Mouse (Mus musculus): ENCODE data around the gene Hapln4. TPM values are rescaled to one million over a fixed set of nuclear protein-coding genes. Genes with fewer than 3 reads are reported as not detected.
A peak's percentile ranks its signal among the peaks of the same experiment; 100 is the strongest.

Gene Hapln4
- polyA plus RNA-seq, 1 experiment, result 0.31 TPM

- Histone ChIP-seq H3K27me3 (ENCODE audit: control insufficient read depth, insufficient read depth, low read length) (no peaks in the 10 kb centered on the region), H3K4me1 (ENCODE audit: control insufficient read depth, insufficient read depth, low read length) (peaks cover 4% of the 10 kb centered on the region), H3K36me3 (ENCODE audit: control insufficient read depth, insufficient read depth, low read length) (no peaks in the 10 kb centered on the region), H3K27ac (ENCODE audit: control insufficient read depth, insufficient read depth, low read depth, low read length) (peak overlapping the region; percentile 75), H3K4me3 (ENCODE audit: control insufficient read depth, low read depth, low read length) (peak overlapping the region; percentile 98)
- TF ChIP-seq POLR2A (IDR thresholded peaks at IDR 0.05; ENCODE audit: control insufficient read depth, low read depth, low read length), result no peak
- TF ChIP-seq CTCF (IDR thresholded peaks at IDR 0.05; ENCODE audit: control insufficient read depth, insufficient read depth, insufficient replicate concordance, low read depth, low read length), result no peak
These were observed 56.7 kb downstream of the Hapln4 start for GRCm38 (mm10) chr8:70139981-70140380.

Other genes with a start within 250 kb of the Hapln4 start
- 0.36 and 0.51 TPM in 2 replicates for gene Cilp2, start 195.8 kb upstream of the Hapln4 start, polyA plus RNA-seq (2012; rRNA removed)
- gene Tssk6, start 181.3 kb upstream of the Hapln4 start, polyA plus RNA-seq (2012; rRNA removed), result 844 and 936 TPM in 2 replicates
- gene Ndufa13, start 180.9 kb upstream of the Hapln4 start, polyA plus RNA-seq (2012; rRNA removed), result 122 and 131 TPM in 2 replicates
- gene Yjefn3, start 180.7 kb upstream of the Hapln4 start, polyA plus RNA-seq (2012; rRNA removed), result 0.95 TPM in 2 replicates
- gene Gatad2a, start 87.1 kb upstream of the Hapln4 start, polyA plus RNA-seq (2012; rRNA removed), result 80.8 and 84.9 TPM in 2 replicates
- gene Mau2, start 40.7 kb upstream of the Hapln4 start, polyA plus RNA-seq (2012; rRNA removed), result 46.0 and 52.7 TPM in 2 replicates
- 32.5 and 34.5 TPM in 2 replicates for gene Sugp1, start 40.6 kb upstream of the Hapln4 start, polyA plus RNA-seq (2012; rRNA removed)
- 11.0 and 14.1 TPM in 2 replicates for gene Tm6sf2, start 10.5 kb upstream of the Hapln4 start, polyA plus RNA-seq (2012; rRNA removed)
- gene Ncan, start 37.4 kb downstream of the Hapln4 start, polyA plus RNA-seq (2012; rRNA removed), result 7.3 and 8.9 TPM in 2 replicates
- 3.8 and 4.8 TPM in 2 replicates for gene Nr2c2ap, start 47.9 kb downstream of the Hapln4 start, polyA plus RNA-seq (2012; rRNA removed)
- 19.1 TPM in 2 replicates for gene Rfxank, start 55.7 kb downstream of the Hapln4 start, polyA plus RNA-seq (2012; rRNA removed)
- gene Borcs8, start 56.0 kb downstream of the Hapln4 start, polyA plus RNA-seq (2012; rRNA removed), result 104 and 117 TPM in 2 replicates
- gene Mef2b, start 56.3 kb downstream of the Hapln4 start, polyA plus RNA-seq (2012; rRNA removed), result 2.6 and 3.7 TPM in 2 replicates
- gene Tmem161a, start 88.9 kb downstream of the Hapln4 start, polyA plus RNA-seq (2012; rRNA removed), result 13.4 and 17.7 TPM in 2 replicates
- gene Slc25a42, start 128.8 kb downstream of the Hapln4 start, polyA plus RNA-seq (2012; rRNA removed), result 11.8 and 12.3 TPM in 2 replicates
- 206 and 208 TPM in 2 replicates for gene Sugp2, start 150.8 kb downstream of the Hapln4 start, polyA plus RNA-seq (2012; rRNA removed)
- 5.4 and 5.5 TPM in 2 replicates for gene Armc6, start 151.0 kb downstream of the Hapln4 start, polyA plus RNA-seq (2012; rRNA removed)
- gene Homer3, start 199.4 kb downstream of the Hapln4 start, polyA plus RNA-seq (2012; rRNA removed), result 7.3 and 9.8 TPM in 2 replicates
- 95.5 and 101 TPM in 2 replicates for gene Ddx49, start 219.0 kb downstream of the Hapln4 start, polyA plus RNA-seq (2012; rRNA removed)
- 102 and 115 TPM in 2 replicates for gene Cope, start 219.1 kb downstream of the Hapln4 start, polyA plus RNA-seq (2012; rRNA removed)
- 0.43 and 0.48 TPM in 2 replicates for gene Cers1, start 232.3 kb downstream of the Hapln4 start, polyA plus RNA-seq (2012; rRNA removed)
- 0.20 and 0.24 TPM in 2 replicates for gene Gdf1, start 246.4 kb downstream of the Hapln4 start, polyA plus RNA-seq (2012; rRNA removed)